Mouse (Mus musculus) hindbrain, embryonic 14.5 days (tissue): Measurements from ENCODE around the gene Zbtb9. TPM values are rescaled to one million over a fixed set of nuclear protein-coding genes. Genes with fewer than 3 reads are reported as not detected.
A peak's percentile ranks its signal among the peaks of the same experiment; 100 is the strongest.

Source experiments
- ATAC-seq: fragments of 200-750 bp; cut with Nextera tagmentation; 2 replicates; pipeline ENCODE4 v1.8.0; 2017; ENCODE audit warnings: moderate number of reproducible peaks, mild to moderate bottlenecking, moderate TSS enrichment, moderate library complexity; ENCODE audit not compliant: low FRiP score
- DNase-seq: peaks from one replicate; pipeline ENCODE4 v3.0.0-alpha.2; 2015; ENCODE audit warnings: low spot score
- H3K27ac ChIP-seq: fragments of 300-500 bp; sonication (generic); 2 replicates; pipeline ENCODE4 v1.5.1; 2014; ENCODE audit warnings: mild to moderate bottlenecking, moderate library complexity
- H3K27me3 ChIP-seq: fragments of 300-500 bp; sonication (generic); 2 replicates; pipeline ENCODE4 v1.6.1; 2014; ENCODE audit warnings: mild to moderate bottlenecking, low read length, mixed read lengths; ENCODE audit not compliant: control insufficient read depth, insufficient read depth
- H3K36me3 ChIP-seq: fragments of 300-500 bp; sonication (generic); replicated peaks from 2 replicates; pipeline ENCODE4 v1.6.1; 2014; ENCODE audit not compliant: control insufficient read depth, insufficient read depth
- H3K4me1 ChIP-seq: fragments of 300-500 bp; sonication (generic); replicated peaks from 2 replicates; pipeline ENCODE4 v1.6.1; 2014; ENCODE audit warnings: antibody characterized with exemption, low read length, mixed read lengths; ENCODE audit not compliant: control insufficient read depth, insufficient read depth
- H3K4me2 ChIP-seq: fragments of 300-500 bp; sonication (generic); replicated peaks from 2 replicates; pipeline ENCODE4 v1.6.1; 2014; ENCODE audit warnings: mild to moderate bottlenecking, moderate library complexity
- H3K4me3 ChIP-seq: fragments of 300-500 bp; sonication (generic); replicated peaks from 2 replicates; pipeline ENCODE4 v1.5.1; 2014; ENCODE audit warnings: mild to moderate bottlenecking, low read length
- H3K9ac ChIP-seq: fragments of 300-500 bp; sonication (generic); 2 replicates; pipeline ENCODE4 v1.6.1; 2014
- H3K9me3 ChIP-seq: fragments of 300-500 bp; sonication (generic); 2 replicates; pipeline ENCODE4 v1.6.1; 2016; ENCODE audit warnings: low read length; ENCODE audit not compliant: control insufficient read depth
- whole genome bisulfite sequencing: fragments of 180-500 bp; shearing (Covaris S2); extraction: QIAGEN DNeasy Blood & Tissue Kit; methylation state at CpG from one replicate; pipeline ENCODE4 v1.1.7; 2014; 5-methylcytosine and 5-hydroxymethylcytosine counted together
- polyA plus RNA-seq: library from polyadenylated mRNA; unstranded; fragments of >200 nt; fragmentation: Nextera tagmentation; extraction: Ambion mirVana; gene quantifications from 2 replicates; pipeline ENCODE4 v1.2.1, GENCODE M21; 2014

Zbtb9 gene
- polyA plus RNA-seq, 1 experiment from 2014 or later = 9.7 TPM

DNA sequence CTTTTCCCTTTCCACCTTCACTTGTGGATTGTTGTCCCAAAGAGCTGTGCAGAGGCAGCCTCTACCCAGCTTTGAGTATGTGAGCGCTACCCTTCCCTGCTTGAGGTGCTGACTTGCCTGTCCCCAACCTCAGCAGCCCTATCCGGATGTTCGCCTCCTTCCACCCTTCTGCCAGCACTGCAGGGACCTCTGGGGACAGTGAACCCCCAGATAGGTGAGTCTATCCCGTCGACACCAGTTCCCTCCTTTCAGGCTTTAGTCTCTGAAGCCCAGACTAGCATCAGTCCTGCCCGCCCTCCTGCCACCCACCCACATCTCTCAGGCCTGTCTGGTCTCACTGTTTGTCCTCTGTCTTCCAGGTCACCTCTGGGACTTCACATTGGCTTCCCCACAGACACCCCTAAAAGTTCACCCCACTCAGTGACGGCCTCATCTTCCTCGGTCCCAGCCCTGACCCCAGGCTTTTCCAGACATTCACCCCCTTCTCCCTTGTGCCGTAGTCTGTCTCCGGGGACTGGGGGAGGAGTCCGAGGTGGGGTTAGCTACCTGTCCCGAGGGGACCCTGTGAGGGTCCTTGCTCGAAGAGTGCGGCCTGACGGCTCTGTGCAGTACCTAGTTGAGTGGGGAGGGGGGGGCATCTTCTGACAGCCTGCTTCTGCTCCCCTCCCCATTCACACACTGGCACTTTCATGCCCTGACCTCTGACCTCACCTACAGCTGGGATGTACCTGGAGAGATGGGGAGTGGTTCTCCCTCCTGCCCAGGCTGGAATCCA is 35.9 kb upstream of the Zbtb9 start:
- H3K4me3 ChIP-seq = no peak overlapping the region
- ATAC-seq = no peak
- 90% methylated on average over 15 of the region's 15 CpGs for WGBS

DNA sequence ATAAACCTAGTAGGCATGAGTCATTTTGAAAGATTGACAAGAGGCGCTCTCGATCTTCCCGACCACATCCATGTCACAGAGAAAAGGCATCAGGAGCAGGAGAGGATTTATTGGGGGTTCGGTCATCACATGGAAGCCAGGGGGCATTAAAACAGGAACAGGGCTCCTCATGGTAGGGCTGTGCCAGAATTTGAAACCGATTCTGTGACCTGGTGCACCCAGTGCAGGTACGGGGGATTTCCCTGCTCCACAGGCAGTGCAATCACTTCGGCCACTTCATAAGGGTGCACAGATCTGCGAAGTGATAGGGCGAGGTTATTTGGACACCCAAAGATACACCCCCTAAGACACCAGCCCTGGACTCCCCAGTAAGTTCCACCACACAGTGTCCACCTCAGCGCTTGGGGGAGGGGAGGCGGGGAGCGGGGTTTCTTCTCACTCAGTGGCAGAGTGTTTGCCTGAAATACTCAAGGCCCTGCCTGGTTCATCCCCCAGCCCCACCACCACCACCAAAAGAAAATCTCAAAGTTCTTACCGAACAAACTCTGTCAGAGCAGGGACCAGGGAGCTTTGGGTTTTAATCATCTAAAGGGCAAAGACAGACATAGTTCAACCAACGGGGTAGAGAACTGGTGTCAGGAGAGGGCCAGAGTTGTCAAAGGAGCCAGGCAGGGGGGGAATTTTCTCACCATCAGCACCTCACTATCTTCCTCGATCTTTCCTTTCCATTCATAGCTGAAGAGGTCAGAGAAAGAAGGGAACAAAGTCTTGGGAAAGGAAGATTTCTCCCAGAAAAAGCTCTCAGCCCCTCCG is 34.9 kb upstream of the Zbtb9 start:
- H3K4me2 ChIP-seq = peak overlapping the region; percentile 94
- no peaks in the 10 kb centered on the region for H3K9me3 ChIP-seq
- H3K27me3 ChIP-seq = no peaks in the 10 kb centered on the region
- H3K27ac ChIP-seq = peak overlapping the region; percentile 82; the same call in 1 of the 2 replicates
- no peak for DNase-seq
- peaks cover 27% of the 10 kb centered on the region for H3K36me3 ChIP-seq
- 65% methylated on average over 16 of the region's 16 CpGs for WGBS
- ATAC-seq = no peak
- peak overlapping the region; percentile 57 for H3K4me3 ChIP-seq
- H3K4me1 ChIP-seq = peaks cover 42% of the 10 kb centered on the region
- H3K9ac ChIP-seq = peak overlapping the region; percentile 66

More for the DNA sequence above, 35.9 kb upstream of the Zbtb9 start:
- no peaks in the 10 kb centered on the region for H3K9me3 ChIP-seq
- no peak overlapping the region for H3K4me2 ChIP-seq
- no peaks in the 10 kb centered on the region for H3K27me3 ChIP-seq
- H3K4me1 ChIP-seq = peaks cover 35% of the 10 kb centered on the region
- no peak overlapping the region for H3K27ac ChIP-seq
- DNase-seq = peak; percentile 6
- H3K36me3 ChIP-seq = peaks cover 27% of the 10 kb centered on the region
- no peak overlapping the region for H3K9ac ChIP-seq

DNA sequence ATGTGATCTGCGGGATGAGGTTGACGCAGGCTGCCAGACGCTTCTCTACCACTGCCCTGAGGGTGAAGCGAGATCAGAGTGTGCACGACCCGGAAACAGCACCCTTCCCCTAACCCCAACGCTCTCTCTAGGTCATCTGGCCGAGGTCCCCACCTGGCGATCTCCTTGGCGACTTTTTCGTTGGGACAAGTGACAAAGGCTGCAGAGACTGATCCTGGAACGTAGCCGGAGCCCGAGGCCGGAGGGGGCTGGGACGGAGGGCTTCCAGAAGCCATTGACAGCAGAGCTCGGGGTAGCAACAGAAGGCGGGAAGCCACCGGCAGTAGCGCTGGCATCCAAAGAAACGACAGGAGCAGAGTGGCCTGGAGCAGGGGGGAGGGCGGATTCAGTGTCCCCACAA is 34.2 kb upstream of the Zbtb9 start:
- under 1% methylated on average over 21 of the region's 22 CpGs for WGBS
- H3K9ac ChIP-seq = peak overlapping the region; percentile 66
- peak overlapping the region; percentile 82 for H3K27ac ChIP-seq
- peaks cover 27% of the 10 kb centered on the region for H3K36me3 ChIP-seq
- peak overlapping the region; percentile 57 for H3K4me3 ChIP-seq
- H3K4me2 ChIP-seq = peak overlapping the region; percentile 94
- no peaks in the 10 kb centered on the region for H3K9me3 ChIP-seq
- H3K27me3 ChIP-seq = no peaks in the 10 kb centered on the region
- DNase-seq (no peak), ATAC-seq (no peak)
- peaks cover 37% of the 10 kb centered on the region for H3K4me1 ChIP-seq

DNA sequence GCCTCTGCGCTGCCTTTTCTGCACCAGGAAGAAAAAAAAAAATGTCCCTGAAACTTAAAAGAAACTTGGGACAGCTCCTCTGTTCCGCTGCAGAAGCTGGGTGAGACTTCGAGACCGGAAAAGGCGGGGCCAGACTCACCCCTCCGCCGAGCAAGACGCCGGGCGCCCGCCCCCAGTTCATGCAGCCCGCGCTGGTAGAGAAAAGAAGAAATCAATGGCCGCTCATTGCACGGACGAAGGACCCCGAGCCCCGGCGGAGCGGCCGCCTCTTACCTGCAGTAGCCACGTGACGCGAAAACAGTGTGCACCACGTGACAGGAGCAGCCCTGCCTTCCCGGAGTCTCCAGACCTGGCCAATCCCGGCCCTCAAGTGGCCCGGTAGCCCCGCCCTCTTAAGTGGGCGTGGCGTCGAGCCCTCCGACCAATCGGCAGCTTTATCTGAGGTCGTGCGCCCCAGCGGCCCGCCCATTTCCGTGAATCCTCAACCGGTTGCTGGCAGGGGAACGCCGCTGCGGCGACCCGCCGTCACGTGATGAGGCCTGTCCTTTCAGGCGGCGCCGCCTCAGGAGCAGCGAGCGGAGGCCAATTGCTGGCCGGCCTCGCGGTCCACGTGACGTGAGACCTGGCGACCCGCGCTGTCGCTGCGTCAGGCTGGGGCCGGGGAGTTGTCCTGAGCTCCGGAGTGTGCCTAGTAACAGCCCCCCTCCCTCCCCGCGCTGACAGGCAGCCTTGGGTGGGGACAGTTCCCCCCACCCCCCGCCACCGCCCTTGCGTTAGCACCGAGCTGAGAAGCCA is 33.6 kb upstream of the Zbtb9 start, which contains the start of gene Cuta:
TSS of gene Cuta (minus strand) at position 392 of the 795 bp plus-strand sequence.
- Histone ChIP-seq H3K9me3 (no peaks in the 10 kb centered on the region), H3K4me2 (peak within 1 kb of the TSS; percentile 94), H3K4me1 (peaks cover 31% of the 10 kb centered on the region), H3K9ac (peak within 1 kb of the TSS; percentile 80), H3K4me3 (peak within 1 kb of the TSS; percentile 57), H3K27me3 (no peaks in the 10 kb centered on the region), H3K36me3 (peaks cover 27% of the 10 kb centered on the region), H3K27ac (peak within 1 kb of the TSS; percentile 98)
- DNase-seq (peak; percentile 100), ATAC-seq (peak; percentile 95)
- under 1% methylated on average over 70 of the region's 70 CpGs for WGBS

DNA sequence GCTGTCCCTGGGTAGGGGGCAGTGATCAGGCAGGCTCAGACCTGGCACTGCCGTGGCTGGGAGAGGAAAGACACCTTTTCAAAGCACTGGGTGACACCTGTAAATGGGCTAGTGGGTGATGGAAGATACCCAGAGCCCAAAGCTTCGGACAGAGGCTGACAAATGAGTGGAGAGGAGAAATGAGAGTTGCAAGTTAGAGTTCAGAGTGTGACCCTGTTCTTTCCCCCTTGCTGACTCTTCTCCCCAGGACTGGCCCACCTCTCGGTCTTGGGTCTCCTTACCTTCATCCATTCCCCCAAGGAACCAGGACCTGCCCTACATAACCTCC is 33.0 kb upstream of the Zbtb9 start:
- peak overlapping the region; percentile 98 for H3K27ac ChIP-seq
- peaks cover 25% of the 10 kb centered on the region for H3K36me3 ChIP-seq
- H3K4me3 ChIP-seq = peak overlapping the region; percentile 57
- ATAC-seq = no peak
- no peaks in the 10 kb centered on the region for H3K9me3 ChIP-seq
- no peaks in the 10 kb centered on the region for H3K27me3 ChIP-seq
- WGBS = 5% methylated on average over 3 of the region's 3 CpGs
- peak overlapping the region; percentile 80 for H3K9ac ChIP-seq
- H3K4me1 ChIP-seq = peaks cover 29% of the 10 kb centered on the region
- DNase-seq = no peak
- peak overlapping the region; percentile 94 for H3K4me2 ChIP-seq

DNA sequence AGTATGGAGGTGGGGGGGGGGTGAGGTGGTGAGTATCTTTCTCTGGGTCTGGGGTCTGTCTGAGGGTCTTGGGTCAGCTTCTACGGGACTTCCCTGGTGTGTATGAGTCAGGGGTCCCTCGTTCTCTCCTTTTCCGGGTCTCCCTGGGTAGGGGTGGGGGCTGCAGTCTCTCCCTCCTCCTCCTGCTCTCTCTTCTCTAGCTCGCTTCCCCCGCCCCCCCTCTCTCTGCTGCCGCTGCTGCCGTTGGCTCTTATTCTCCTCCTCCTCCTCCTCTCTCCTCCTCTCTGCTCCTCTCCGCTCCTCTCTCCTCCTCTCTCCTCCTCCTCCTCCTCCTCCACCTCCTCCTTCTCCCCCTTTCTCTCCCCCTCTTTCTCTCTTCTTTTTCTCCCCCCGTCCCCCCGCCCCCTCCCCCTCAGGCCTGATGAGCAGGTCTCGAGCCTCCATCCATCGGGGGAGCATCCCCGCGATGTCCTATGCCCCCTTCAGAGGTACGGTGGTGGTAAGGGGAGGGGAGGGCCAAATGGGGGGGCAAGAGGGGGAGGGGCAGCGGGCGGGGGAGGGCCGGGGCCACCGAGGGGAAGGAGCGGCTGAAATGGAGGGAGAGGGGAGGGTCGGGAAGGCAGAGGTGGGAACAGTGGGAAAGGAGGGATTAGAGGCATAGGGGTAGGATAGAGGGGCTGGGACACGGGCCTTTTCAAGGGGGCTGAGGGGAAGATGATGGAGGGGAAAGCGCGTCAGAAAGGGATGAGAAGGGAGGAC is 31.8 kb upstream of the Zbtb9 start, which contains the start of gene Syngap1:
TSS of gene Syngap1 (plus strand) at position 223 of the 759 bp plus-strand sequence.
- H3K4me1 ChIP-seq = peaks cover 38% of the 10 kb centered on the region
- under 1% methylated on average over 23 of the region's 24 CpGs for WGBS
- no peak for ATAC-seq

DNA sequence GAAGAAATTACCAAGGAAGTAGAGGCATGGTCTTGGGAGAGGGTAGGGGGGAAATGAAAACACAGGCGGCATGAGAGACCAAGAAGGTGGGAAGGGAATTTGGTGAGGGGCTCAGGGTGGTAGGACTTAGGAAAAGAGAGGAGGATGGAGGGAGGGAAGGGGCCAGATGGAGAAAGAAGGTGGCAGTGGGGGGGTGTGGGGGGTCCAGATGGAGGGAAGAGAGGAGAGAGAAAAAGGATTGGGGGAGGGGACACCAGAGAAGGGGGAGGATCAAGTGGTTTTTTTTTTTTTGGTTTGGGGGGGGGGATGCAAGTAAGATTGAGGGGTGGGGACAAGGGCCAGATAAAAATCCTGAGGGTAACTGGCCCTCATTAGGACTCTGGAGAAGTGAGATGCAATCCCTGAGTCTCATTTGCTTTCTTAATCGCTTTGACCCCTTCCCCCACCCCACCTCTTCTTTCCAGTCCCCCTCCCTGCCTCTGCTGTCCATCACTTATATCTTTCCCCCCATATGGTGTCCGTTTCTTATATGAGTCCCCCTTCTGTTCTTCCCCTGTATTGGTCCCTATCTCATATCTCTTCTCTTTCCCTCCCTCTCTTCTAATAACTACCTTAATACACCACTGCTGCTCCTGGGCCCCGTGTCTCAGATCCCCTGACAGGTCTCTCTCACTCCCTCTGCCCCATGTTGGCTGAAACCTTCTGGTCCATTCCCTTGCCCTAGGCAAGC is 31.0 kb upstream of the Zbtb9 start:
- whole genome bisulfite sequencing = 4% methylated on average over 4 of the region's 4 CpGs
- no peak for DNase-seq
- H3K4me1 ChIP-seq = peaks cover 46% of the 10 kb centered on the region

More for the DNA sequence above, 31.8 kb upstream of the Zbtb9 start, which contains the start of gene Syngap1:
- H3K4me2 ChIP-seq = peak within 1 kb of the TSS; percentile 94
- no peaks in the 10 kb centered on the region for H3K27me3 ChIP-seq
- no peak for DNase-seq
- peak within 1 kb of the TSS; percentile 57 for H3K4me3 ChIP-seq
- no peaks in the 10 kb centered on the region for H3K9me3 ChIP-seq
- H3K9ac ChIP-seq = peak within 1 kb of the TSS; percentile 80
- H3K27ac ChIP-seq = peak within 1 kb of the TSS; percentile 98
- peaks cover 14% of the 10 kb centered on the region for H3K36me3 ChIP-seq

More for the DNA sequence above, 31.0 kb upstream of the Zbtb9 start:
- Histone ChIP-seq H3K27me3 (no peaks in the 10 kb centered on the region), H3K4me3 (peak overlapping the region; percentile 44), H3K27ac (peak overlapping the region; percentile 98), H3K9ac (peak overlapping the region; percentile 69), H3K4me2 (peak overlapping the region; percentile 57), H3K36me3 (0 out of 2 replicates have a peak, but pooled peaks cover 6% of the 10 kb centered on the region), H3K9me3 (no peaks in the 10 kb centered on the region)
- no peak for ATAC-seq
